8 mouse cellular contexts compared by ENCODE assay signal in the genomic region with DNA sequence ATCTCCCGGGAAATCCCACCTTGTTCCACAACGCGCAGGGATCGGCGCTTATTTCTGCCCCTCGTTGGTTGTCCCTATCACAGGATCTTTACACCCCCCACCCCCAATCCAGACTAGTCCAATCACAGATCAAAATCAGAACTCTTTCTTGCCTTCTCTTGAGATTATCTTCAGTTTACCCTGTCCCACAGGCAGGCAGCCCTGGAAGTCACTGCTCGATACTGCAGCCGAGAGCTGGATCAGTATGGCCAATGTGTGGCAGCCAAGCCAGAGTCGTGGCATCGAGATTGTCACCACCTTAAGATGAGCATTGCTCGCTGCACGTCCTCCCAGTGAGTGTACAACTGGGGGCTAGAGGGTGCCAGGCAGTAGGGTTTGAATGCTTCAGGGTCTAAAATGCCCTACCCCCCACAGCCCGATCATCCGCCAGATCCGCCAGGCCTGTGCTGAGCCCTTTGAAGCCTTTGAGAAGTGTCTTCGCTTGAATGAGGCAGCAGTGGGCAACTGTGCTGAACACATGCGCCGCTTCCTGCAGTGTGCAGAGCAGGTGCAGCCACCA. TPM values are rescaled to one million over a fixed set of nuclear protein-coding genes. Genes with fewer than 3 reads are reported as not detected.
DNase-seq lines count a peak whose midpoint lies in the region; ATAC-seq and TF ChIP-seq lines count a peak whose summit lies in the region.

No protein-coding gene starts in this region.

- H3K9me3 ChIP-seq in intestine, embryonic 16.5 days (ENCODE audit: control insufficient read depth, low read length): peaks cover 4% of the 10 kb centered on the region; the same call in 1 of the 2 replicates

- H3K36me3 ChIP-seq in intestine, embryonic 16.5 days (ENCODE audit: control insufficient read depth, insufficient read depth, low read length): peaks cover 26% of the 10 kb centered on the region
- peaks cover 6% of the 10 kb centered on the region for H3K36me3 ChIP-seq in splenic B cell, adult 2 months (ENCODE audit: control insufficient read depth, insufficient read depth, low read length, poor library complexity, severe bottlenecking)

- no peaks in the 10 kb centered on the region for H3K27me3 ChIP-seq in intestine, embryonic 16.5 days (replicated peaks; ENCODE audit: control insufficient read depth, insufficient read depth, low read length)
- no peaks in the 10 kb centered on the region for H3K27me3 ChIP-seq in splenic B cell, adult 2 months (ENCODE audit: control insufficient read depth, insufficient read depth, low read length, poor library complexity, severe bottlenecking)

- H3K4me1 ChIP-seq in intestine, embryonic 16.5 days (ENCODE audit: control insufficient read depth, insufficient read depth, low read length): peaks cover 12% of the 10 kb centered on the region

- WGBS in intestine, embryonic 16.5 days: 35% methylated on average over 18 of the region's 18 CpGs

- peak overlapping the region; percentile 63 for H3K4me3 ChIP-seq in left cerebral cortex, adult 2 months
- H3K4me3 ChIP-seq in intestine, embryonic 16.5 days (ENCODE audit: low read length): peak overlapping the region; percentile 78

- peak overlapping the region; percentile 74 for H3K9ac ChIP-seq in intestine, embryonic 16.5 days (ENCODE audit: low read depth, low read length)

- DNase-seq in left cerebral cortex, adult 2 months (ENCODE audit: extremely low spot score in 1 of 2, low spot score in 2 of 2): peak in 1 of 2 experiments; percentile 25
- no peak for DNase-seq in left cerebral cortex, postnatal 36 days (ENCODE audit: low spot score in 2 of 2)
- peak; percentile 59 for DNase-seq in T-cell, adult 2 months (ENCODE audit: low spot score)
- DNase-seq in lung, postnatal 36 days: peak; percentile 12
- peak; percentile 44 for DNase-seq in splenic B cell, adult 2 months (ENCODE audit: low read depth, low spot score)
- no peak for DNase-seq in layer of hippocampus, adult 8-10 months (ENCODE audit: low spot score in 2 of 2)

- ATAC-seq in erythroid progenitor cell, adult 5-6 weeks (replicated peaks; ENCODE audit: low FRiP score, poor library complexity, severe bottlenecking): peak; percentile 46
- ATAC-seq in intestine, embryonic 16.5 days: peak; percentile 54

- peak overlapping the region; percentile 81 for H3K4me2 ChIP-seq in intestine, embryonic 16.5 days (ENCODE audit: low read depth, low read length)

- intact Hi-C loops in left cerebral cortex, adult 2 months (cut with DNase I): loop anchor here (1.0 to 2.0 kb wide), 2 partner anchors 30 to 69 kb away; a partner anchor contains a TSS
- intact Hi-C loops in left cerebral cortex, postnatal 36 days (cut with DNase I): loop anchor here (1.0 to 5.0 kb wide), 2 partner anchors 29 to 67 kb away; a partner anchor contains a TSS

- TF ChIP-seq CTCF in left cerebral cortex, adult 2 months (IDR thresholded peaks at IDR 0.05): no peak

- H3K27ac ChIP-seq in left cerebral cortex, adult 2 months: peak overlapping the region; percentile 84
- H3K27ac ChIP-seq in intestine, embryonic 16.5 days (ENCODE audit: low read length): peak overlapping the region; percentile 85

RNA-seq across cellular contexts. Expression of a gene that starts 0.6 kb away (rescaled TPM):
- 10 to 100 TPM; 10.2 to 12.2 TPM for total RNA-seq in left cerebral cortex, adult 2 months (2021)
- total RNA-seq in left cerebral cortex, postnatal 36 days (2021): 10 to 100 TPM in 1 of 2 experiments, 1 to 10 TPM in 1; 9.6 to 10.9 TPM
- total RNA-seq in erythroid progenitor cell, adult 5-6 weeks (2015; ENCODE audit: low replicate concordance): 11.3 and 15.9 TPM in 2 replicates
- total RNA-seq in erythroid progenitor cell, adult 5-6 weeks (2017; ENCODE audit: low replicate concordance): 7.0 and 8.7 TPM in 2 replicates
- polyA plus RNA-seq in intestine, embryonic 16.5 days (2015; fragmentation: Nextera tagmentation; extraction: Ambion mirVana): 23.8 and 26.9 TPM in 2 replicates
- total RNA-seq in layer of hippocampus, adult 8-10 months (2022): 10 to 100 TPM; 11.8 to 14.3 (median 12.4) TPM

RNA-seq across cellular contexts. Expression of a gene that starts 29.3 kb away (rescaled TPM):
- 10 to 100 TPM; 23.5 to 27.7 TPM for total RNA-seq in left cerebral cortex, adult 2 months (2021)
- 10 to 100 TPM; 19.8 to 25.9 TPM for total RNA-seq in left cerebral cortex, postnatal 36 days (2021)
- 2.1 and 2.5 TPM in 2 replicates for total RNA-seq in erythroid progenitor cell, adult 5-6 weeks (2015; ENCODE audit: low replicate concordance)
- 2.8 and 5.7 TPM in 2 replicates for total RNA-seq in erythroid progenitor cell, adult 5-6 weeks (2017; ENCODE audit: low replicate concordance)
- 19.6 and 21.8 TPM in 2 replicates for polyA plus RNA-seq in intestine, embryonic 16.5 days (2015; fragmentation: Nextera tagmentation; extraction: Ambion mirVana)
- 10 to 100 TPM; 19.7 to 22.1 (median 21.2) TPM for total RNA-seq in layer of hippocampus, adult 8-10 months (2022)

Comparison
In these comparisons a context has a peak if more than half of its experiments do, and no peak if none do; other contexts are left out.
1. DNase-seq: peak in T-cell, adult 2 months (single experiment), lung, postnatal 36 days (single experiment) and splenic B cell, adult 2 months (single experiment); none in left cerebral cortex, postnatal 36 days (0 of 2) and layer of hippocampus, adult 8-10 months (0 of 2).